Mouse (Mus musculus) testis, adult 2 months (tissue): ENCODE measurements around the gene Rpl3. TPM values are rescaled to one million over a fixed set of nuclear protein-coding genes. Genes with fewer than 3 reads are reported as not detected.
A peak's percentile ranks its signal among the peaks of the same experiment; 100 is the strongest.

Source experiments
- H3K27ac ChIP-seq: fragments of 200-500 bp; 2 replicates; pipeline ENCODE4 v1.5.1; 2012; ENCODE audit warnings: low read depth, low read length; ENCODE audit not compliant: control insufficient read depth, insufficient read depth
- H3K27me3 ChIP-seq: fragments of 200-500 bp; 2 replicates; pipeline ENCODE4 v1.6.1; 2012; ENCODE audit warnings: mild to moderate bottlenecking, low read length, moderate library complexity; ENCODE audit not compliant: control insufficient read depth, insufficient read depth
- H3K36me3 ChIP-seq: fragments of 200-500 bp; 2 replicates; pipeline ENCODE4 v1.6.1; 2012; ENCODE audit warnings: mild to moderate bottlenecking, low read length; ENCODE audit not compliant: control insufficient read depth, insufficient read depth
- H3K4me1 ChIP-seq: fragments of 200-500 bp; 2 replicates; pipeline ENCODE4 v1.6.1; 2012; ENCODE audit warnings: low read length; ENCODE audit not compliant: control insufficient read depth, insufficient read depth
- H3K4me3 ChIP-seq: fragments of 200-500 bp; 2 replicates; pipeline ENCODE4 v1.5.1; 2012; ENCODE audit warnings: low read depth, mild to moderate bottlenecking, low read length, moderate library complexity, mixed read lengths; ENCODE audit not compliant: control insufficient read depth
- CTCF ChIP-seq: fragments of 200-500 bp; IDR thresholded peaks from 2 replicates; pipeline ENCODE4 v1.5.1; 2012; ENCODE audit warnings: low read depth, mild to moderate bottlenecking, inconsistent platforms, low read length, moderate library complexity; ENCODE audit not compliant: control insufficient read depth, insufficient read depth, insufficient replicate concordance
- POLR2A ChIP-seq: fragments of 200-500 bp; IDR thresholded peaks from 2 replicates; pipeline ENCODE4 v1.6.1; 2012; ENCODE audit warnings: low read depth, mild to moderate bottlenecking, inconsistent platforms, low read length, moderate library complexity; ENCODE audit not compliant: control insufficient read depth
- polyA plus RNA-seq: library from polyadenylated mRNA; depleted of rRNA; stranded (reverse); fragments of >200 nt; gene quantifications from 2 replicates; pipeline ENCODE4 v1.2.3, GENCODE M21; 2012

The Rpl3 gene
- polyA plus RNA-seq, 1 experiment: 122 TPM

DNA sequence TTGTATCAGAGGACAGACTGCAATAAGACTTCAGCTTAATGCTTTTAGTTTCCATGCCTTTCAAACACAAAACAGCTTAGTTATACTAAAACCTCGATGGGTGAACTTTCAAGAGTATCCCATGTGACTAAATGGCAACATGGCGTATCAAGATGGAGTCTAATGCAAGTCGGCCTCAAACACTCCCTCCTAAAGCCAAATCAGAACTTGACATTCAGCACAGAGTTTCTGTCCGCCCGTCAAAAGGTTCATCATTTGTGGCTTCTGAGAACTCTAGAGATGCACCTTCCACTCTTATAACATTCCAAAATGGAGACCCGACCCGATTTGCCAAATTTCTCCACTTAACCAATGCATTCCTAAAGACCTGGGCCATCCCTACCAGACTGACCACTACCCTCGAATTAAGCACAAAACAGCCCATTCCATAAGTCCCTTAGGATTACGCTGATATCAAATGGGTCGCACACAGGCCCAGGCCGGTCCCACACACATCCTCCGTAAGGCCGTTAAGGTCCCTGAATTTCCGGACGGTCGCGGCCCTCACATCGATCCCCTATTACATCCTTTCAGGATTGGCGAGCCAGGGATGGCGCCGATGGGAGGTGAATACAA, 8.9 kb downstream of the Rpl3 start:
- Histone ChIP-seq H3K27me3 (no peaks in the 10 kb centered on the region), H3K36me3 (peaks cover 4% of the 10 kb centered on the region), H3K4me3 (peak overlapping the region; percentile 98), H3K27ac (peak overlapping the region; percentile 92), H3K4me1 (peaks cover 2% of the 10 kb centered on the region; the same call in 1 of the 2 replicates)
- TF ChIP-seq CTCF (no peak), POLR2A (no peak)

DNA sequence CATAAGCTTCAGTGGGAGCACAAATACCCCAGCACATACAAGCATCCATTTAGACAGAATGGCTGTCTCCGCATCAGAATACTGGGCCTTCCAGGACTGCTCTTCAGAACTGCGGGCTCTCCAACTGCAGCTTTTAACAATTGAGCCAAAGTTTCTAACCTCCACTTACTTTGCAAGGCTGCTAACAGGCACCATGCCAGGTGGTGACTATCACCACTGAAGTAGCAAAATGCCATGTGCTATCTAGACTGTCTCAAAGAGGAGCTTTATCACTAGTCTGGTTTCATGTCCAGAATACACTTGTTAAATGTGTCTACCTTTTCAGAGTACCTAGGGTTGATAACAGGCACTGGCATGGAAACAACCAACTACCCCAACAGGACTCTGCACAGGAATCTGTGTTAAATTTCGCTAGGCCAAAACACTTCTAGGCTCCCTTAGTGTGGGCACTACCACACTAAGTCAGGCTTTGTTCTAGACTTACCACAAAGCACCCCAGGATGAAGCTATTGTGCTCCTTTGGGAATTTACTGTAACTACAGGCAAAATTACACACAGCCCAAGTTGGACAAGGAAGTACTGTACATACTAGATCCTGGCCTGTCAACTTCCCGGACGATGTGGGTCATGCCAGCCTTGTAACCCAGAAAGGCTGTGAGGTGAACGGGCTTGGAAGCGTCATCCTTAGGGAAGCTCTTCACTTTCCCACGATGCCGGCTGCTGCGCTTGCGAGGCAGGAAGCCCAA, 9.7 kb downstream of the Rpl3 start:
- Histone ChIP-seq H3K36me3 (peaks cover 4% of the 10 kb centered on the region), H3K4me1 (peaks cover 2% of the 10 kb centered on the region; the same call in 1 of the 2 replicates), H3K27ac (no peak overlapping the region), H3K27me3 (no peaks in the 10 kb centered on the region), H3K4me3 (peak overlapping the region; percentile 98)
- TF ChIP-seq CTCF: no peak
- no peak for TF ChIP-seq POLR2A

DNA sequence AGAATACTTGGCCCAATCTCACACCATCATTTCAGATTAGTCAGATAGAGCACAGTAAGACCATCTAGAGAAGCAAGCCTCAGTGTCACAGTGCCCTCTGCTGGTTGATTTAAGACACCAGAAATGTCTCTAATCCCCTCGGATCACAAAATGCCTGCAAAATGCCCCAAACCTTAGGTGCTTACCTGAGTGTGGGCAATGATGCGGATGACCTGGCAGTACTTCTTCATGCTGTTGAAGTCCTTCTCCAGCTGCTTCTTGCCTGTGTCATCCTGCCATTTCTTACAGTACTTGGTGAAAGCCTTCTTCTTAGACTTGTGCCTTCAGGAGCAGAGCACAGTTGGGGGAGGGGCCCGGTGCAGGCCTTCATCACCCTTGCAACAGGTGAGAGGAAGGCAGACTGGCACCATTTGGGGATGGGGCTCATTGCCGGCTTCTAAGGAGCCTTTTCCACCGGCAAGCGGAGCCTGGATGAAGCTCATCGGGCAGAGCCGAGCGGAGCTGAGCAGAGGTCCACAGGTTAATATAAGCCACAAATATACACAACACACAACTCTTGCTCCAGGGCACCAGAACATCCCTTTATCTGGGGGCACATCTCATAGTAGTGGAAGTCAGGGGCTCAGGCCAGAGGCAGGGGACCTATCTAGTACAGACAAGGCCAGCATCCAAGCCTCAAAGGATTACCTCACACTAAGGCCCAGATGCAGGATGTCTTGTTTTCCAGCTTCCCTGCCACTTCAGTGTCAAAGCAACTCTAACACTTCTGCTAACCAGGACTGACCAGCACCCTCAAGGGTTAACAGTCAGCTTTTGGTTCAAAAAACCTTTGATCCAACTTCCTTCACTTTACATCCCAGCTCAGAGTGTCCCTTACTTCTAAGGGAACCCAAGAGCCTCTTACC, 10.7 kb downstream of the Rpl3 start:
- TF ChIP-seq POLR2A (no peak), CTCF (no peak)
- no peak overlapping the region for H3K27ac ChIP-seq
- peaks cover 4% of the 10 kb centered on the region for H3K36me3 ChIP-seq
- no peaks in the 10 kb centered on the region for H3K27me3 ChIP-seq
- H3K4me1 ChIP-seq: peaks cover 2% of the 10 kb centered on the region; the same call in 1 of the 2 replicates
- no peak overlapping the region for H3K4me3 ChIP-seq

DNA sequence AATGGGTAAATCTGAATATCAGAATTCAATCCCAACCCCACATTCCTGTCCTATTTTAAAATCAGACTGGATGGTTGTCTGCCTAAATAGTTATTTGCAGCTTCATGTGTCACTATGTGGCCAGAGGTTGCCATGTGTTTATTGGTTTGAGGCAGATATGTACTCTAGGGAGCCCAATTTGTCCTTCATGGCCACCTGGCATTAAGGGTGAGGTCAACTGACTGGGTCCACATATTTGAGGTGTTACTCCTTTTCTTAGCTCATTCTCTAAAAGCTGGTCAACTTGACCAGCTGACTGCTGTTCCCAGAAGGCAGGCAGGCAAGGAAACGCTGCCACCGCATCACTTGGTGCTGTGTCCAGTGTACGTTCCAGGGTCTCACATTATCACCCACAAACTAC, 11.7 kb downstream of the Rpl3 start:
- Histone ChIP-seq H3K27me3 (no peaks in the 10 kb centered on the region), H3K27ac (no peak overlapping the region), H3K4me1 (peaks cover 2% of the 10 kb centered on the region; the same call in 1 of the 2 replicates), H3K36me3 (peaks cover 4% of the 10 kb centered on the region), H3K4me3 (no peak overlapping the region)
- no peak for TF ChIP-seq POLR2A
- no peak for TF ChIP-seq CTCF

DNA sequence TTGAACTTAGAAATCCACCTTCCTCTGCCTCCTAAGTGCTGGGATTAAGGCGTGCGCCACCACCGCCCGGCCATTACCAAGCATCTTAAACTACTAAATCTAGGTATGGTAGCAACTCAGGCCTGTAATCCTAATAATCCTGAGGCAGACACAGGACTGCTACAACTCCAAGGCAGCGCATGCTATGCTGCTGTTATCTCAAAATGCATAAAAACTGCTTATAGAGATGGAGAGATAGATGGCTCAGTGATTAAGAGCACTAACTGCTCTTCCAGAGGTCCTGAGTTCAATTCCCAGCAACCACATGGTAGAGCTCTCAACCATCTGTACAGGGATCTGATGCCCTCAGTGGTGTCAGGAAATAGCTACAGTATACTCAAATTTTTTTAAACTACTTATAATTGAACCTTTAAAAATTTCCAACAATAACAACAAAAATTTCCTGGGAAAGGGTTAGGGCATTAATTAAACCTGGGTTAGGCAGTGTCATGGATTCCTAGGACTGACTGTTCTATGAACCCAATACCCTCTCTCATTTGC, 12.5 kb downstream of the Rpl3 start:
- Histone ChIP-seq H3K27ac (no peak overlapping the region), H3K27me3 (no peaks in the 10 kb centered on the region), H3K4me1 (peaks cover 4% of the 10 kb centered on the region), H3K36me3 (peaks cover 4% of the 10 kb centered on the region), H3K4me3 (no peak overlapping the region)
- TF ChIP-seq POLR2A (no peak), CTCF (no peak)

DNA sequence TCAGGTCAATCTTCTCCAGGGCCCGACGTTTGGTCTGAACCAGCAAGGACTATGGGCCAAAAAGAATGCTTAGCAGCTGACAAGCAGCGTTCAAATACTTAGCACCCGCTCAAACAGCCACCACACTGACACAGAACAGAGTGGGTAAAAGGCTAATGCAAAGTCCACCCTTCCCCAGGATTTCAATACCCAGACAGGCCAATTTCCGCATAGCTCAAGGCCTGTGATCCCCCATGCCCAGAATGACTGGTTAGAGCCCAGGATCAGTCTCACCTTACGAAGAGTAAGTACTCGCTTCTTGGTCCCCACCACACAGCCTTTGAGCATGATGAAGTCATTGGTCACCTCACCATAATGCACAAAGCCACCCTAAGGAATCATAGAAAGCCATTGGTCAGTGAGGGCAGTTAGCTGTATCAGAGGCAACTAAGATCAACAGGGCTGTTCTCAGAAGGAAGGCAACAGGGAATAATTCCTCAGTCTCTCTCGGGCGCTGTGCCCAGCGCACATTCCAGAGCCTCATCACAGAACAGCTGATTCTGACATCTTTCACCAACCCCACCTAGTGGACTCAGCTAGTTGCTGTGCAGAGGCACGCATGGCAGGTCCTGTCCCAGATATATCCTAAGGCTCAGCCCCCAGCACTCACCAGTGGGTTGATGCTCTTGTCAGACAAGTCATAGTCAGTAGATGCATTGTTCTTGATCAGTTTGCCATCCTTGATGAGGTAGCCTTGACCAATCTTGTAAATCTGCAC, 13.4 kb downstream of the Rpl3 start:
- H3K36me3 ChIP-seq: peaks cover 4% of the 10 kb centered on the region
- peaks cover 4% of the 10 kb centered on the region for H3K4me1 ChIP-seq
- no peak overlapping the region for H3K27ac ChIP-seq
- TF ChIP-seq POLR2A (no peak), CTCF (no peak)
- H3K27me3 ChIP-seq: no peaks in the 10 kb centered on the region
- H3K4me3 ChIP-seq: no peak overlapping the region
